Mouse (Mus musculus): Measurements from ENCODE around the gene Med4.

DNA sequence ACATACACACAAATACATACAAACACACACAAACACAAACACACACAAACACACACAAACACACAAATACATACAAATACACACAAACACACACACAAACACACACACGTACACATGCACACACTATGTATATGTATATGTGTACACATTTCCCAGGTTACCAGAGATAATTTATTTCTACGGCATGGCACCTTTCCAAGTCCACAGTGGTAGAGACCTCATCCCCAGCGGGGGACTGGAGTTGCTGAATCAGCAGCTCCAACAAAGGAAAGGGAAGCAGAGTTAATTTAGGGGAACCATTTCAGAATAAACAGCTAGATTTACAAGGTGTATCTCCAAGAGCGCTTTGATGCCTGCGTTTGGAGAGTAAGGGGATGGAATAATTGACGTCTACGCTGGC is 37.6 kb upstream of the Med4 start:
- TF ChIP-seq GATA1 (IDR thresholded peaks at IDR 0.05; ENCODE audit: borderline replicate concordance, low read length) = no peak
- TF ChIP-seq FLI1 (IDR thresholded peaks at IDR 0.05; ENCODE audit: low read length) = no peak

Measured in megakaryocyte, embryonic 14.5 days (primary cell).